Mouse (Mus musculus) left cerebral cortex, adult 11 months (tissue): Measurements from ENCODE around the gene Foxp4.

ENCODE experiments used
- DNase-seq: peaks from one replicate; pipeline ENCODE4 v3.0.0; 2022; ENCODE audit warnings: low spot score

Gene Foxp4

DNA sequence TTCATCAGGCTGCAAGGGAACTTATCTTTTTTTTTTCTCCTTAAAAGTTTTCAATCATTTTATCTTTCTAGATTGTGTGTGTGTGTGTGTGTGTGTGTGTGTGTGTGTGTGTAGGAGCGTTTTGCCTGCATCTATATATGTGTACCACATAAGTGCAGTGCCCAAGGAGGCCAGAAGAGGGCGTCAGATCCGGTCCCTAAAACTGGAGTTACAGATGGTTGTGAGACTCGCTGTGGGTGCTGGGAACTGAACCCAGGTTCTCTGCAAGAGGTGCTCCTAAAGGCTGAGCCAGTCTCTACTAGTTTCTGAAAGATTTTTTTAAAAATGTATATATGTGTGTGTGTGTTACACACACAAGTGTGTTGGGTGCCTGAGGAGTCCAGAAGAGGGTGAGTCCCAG is 5.0 kb upstream of the Foxp4 start:
- DNase-seq, result no peak

DNA sequence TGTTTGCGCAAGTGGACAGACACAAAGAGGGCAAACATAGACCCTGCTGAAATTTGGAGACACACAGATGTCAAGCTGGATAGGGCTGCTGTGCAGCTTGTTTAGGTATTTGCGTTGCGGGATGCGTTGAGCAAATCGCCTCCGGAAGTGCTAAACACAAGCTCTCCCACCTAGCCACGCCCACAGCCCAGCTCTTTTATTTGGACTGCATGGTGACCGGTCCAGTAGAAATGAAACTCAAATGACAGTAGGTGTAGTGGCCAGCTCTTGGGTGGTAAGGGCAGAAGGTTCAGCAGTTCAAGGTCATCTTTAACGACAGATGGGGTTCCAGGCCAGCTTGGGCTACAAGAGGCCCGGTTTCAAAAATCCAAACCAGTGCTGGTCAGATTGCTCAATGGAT is 1.5 kb upstream of the Foxp4 start:
- no peak for DNase-seq

DNA sequence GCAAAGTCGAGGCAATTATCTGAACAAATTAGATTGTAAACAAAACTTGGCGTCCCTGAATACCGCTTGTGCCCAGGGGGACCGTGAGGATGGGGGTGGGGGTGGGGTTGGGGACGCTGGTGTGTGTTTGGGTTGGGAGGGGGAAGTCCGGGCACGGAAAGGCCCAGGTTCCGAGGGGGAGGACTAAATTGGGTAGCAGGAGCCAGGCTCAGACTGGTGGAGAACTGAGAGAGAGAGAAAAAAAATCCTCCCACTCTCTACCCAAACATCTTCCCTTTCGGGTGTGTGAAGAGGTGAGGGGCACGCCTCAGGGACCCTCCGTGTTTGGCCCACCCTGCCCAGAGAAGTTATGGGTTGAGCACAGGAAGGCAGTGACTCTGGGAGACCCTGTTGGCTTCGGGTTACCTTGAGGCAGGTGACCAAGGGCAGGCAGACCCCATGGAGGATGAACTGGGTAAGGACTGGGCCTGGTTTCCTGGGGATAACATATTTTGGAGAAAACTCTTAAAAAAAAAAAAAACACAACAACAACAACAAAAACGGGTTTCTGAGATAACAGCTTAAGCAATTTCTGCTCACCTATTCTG is 988 bp upstream of the Foxp4 start:
- no peak for DNase-seq

DNA sequence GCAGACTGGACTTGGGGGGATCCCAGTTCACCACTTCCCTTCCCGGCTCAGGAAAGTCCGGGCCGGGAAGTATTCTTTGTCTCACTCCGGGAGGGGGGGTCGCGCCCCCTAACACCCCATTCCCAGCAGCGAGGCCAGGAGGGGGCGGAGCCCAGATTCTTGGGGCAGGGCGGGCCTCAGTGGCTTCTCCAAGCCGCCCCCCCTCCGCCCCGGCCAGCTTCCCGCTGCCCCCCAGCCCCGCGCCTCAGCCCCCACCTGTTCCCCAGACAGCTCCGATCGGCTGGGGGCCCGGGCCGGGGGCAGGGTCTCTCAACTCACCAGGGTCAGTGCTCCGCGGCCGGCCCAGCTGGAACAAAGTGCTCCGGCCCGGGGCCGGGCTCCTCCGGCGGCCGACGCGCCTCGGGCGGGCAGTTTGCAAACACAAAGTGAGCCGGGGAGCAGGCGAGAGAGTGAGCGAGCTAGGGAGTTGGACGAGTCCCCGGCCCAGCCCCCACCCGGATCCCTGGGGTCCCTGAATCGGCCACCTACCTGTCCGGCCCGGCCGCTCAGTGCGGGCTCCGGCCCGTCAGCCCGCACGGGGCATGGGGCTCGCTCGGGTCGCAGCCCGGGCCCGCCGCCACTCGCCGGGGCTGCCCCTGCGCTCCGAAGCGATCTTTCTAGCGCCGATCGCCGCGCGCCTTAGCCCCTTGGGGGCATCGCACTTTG is 615 bp downstream of the Foxp4 start:
- DNase-seq, result no peak

DNA sequence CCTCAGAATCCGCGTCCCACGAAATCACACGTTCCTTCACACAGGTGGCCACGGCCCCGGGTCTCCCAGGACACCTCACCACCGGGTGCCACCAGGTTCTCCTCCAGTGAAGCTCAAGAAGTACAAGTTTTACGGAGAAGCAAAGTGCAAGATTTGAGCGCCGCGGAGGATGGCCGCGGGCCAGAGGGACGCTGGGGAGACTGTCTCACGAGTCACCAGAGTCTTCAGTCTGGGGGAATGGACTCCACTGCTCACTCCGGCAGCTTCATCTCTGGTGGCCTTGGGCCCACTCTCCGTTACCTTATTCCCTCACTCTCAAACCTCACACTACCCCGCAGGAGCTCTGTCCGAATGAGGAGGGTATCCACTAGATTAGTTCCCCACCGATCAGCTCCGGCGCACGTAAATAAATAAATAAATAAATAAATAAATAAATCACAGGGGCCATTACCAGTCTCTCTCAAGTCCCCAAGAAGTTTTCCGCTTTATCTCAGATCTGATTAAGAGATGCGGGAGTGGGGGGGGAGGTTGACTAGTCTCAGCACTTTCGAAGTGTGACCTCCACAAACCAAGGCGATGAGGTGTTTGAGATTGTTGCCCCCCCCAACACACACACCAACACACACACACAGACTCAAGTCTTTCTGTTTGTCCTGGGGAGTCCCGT is 1.3 kb downstream of the Foxp4 start:
- no peak for DNase-seq

DNA sequence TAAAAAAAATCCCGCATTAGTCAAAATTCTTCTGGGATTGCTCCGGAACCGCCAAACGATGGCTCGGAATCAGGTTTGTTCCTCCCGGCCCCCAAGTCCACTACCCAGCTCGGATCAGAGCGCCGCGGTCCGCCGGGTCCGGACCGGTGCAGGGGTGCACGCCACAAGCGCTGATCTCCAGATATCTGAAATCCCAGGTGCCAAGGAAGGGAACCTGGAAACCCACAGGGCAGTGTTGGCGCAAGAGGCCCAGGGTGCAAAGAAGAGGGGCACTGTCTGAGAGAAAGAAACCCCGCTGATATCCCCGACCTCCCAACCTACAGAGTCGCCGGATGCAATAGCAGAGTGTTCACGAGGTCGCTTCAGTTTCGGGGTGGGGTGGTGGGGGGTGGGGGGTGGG is 1.9 kb downstream of the Foxp4 start:
- no peak for DNase-seq

DNA sequence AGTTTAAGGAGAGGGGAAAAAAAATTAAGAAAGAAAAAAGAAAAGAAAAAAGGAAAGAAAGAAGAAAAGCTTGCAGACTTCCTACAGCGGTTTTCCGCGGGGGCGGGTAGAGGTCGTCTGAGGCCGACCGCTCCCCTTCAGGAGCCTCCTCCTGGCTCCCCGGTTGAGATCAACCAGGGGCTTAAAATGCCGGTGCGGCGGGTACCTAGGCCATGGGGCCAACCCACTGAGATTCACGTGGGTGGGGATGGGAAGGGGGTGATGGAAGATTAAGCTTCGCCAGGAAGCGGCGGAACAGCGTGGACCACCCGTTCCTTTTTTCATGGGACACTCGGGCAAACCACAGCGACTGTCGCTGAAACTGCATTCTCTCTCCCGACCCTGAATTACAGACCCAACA is 2.3 kb downstream of the Foxp4 start:
- DNase-seq, result no peak

DNA sequence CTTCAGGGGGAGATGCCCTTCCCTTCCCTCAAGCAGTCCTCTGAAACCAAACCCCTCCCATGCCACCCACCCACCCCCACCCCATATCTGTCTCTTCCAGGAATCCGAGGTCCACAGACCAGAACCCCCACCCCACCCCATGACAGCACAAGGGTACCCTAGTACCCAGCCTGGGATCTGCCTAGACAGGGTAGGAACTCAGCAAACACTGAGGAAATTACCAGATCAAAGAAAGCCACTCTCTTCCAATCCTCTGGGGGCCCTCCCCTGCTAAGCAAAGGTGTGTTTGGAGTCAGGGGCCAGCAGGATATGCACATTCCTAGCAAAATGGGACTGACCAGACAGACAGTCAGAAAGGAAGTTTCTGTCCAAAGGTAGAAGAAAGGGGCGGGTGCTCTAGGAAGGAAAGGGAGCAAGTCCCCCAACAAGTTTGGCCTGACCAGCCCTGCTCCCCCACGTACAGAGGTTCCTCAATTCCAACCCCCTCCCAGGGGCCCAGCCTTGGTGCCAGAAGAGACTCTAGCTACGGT is 3.2 kb downstream of the Foxp4 start:
- no peak for DNase-seq

DNA sequence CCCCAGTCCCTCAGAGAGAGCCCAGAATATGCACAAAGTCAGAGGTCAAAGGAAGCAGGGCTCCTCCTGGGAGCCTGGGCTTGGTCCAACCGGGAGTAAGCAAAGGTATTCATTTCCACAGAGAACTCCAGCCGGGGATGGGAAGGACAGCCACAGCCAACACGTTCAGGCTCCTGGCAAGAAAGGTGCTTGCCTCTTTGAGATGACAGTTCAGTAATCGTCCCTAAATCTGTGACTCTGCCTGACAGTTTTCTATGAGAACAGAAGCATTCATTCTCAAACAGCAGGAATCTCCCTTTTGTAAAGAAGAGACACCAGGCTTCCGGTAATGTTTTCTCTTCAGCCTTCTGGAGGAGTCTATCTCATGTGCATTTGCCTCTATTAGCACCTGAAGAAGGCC is 4.6 kb downstream of the Foxp4 start:
- no peak for DNase-seq

DNA sequence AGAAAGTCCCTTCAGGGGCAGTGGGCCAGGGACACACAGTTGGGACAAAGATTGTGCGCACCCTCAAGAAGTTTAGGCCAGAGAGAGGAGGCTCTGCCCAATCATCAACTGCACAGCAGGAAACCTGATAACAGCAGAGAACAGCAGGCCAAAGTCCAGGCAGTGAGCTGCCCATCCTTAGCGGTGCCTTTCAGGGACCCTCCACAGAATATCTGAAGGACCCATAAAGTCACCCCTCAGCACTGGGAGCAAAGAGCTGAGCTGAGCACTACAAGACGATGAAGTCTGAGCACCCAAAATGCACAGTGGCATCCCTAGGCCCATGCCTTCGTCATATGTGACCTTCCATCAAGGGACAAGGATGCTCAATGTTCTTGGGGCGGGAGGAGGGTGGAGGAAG is 6.5 kb downstream of the Foxp4 start:
- no peak for DNase-seq

DNA sequence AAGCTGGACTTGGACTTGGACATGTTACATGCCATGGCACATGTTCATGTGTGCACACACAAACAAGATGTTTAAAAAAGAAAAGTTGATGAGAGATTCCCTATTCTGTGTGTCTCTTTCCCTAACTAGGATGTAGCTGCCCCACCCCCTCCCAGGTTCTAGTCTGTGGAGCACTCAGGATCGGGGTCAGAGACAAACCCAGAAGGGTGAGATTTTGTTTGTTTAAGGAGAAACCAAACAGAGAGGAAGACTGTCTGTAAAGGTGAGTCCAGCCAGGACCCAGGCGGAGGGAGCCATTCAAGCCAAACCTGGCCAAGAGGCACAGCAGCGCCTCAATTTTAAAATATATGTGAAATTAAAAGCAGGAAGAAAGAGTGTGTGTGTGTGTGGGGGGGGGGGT is 7.2 kb downstream of the Foxp4 start:
- no peak for DNase-seq

DNA sequence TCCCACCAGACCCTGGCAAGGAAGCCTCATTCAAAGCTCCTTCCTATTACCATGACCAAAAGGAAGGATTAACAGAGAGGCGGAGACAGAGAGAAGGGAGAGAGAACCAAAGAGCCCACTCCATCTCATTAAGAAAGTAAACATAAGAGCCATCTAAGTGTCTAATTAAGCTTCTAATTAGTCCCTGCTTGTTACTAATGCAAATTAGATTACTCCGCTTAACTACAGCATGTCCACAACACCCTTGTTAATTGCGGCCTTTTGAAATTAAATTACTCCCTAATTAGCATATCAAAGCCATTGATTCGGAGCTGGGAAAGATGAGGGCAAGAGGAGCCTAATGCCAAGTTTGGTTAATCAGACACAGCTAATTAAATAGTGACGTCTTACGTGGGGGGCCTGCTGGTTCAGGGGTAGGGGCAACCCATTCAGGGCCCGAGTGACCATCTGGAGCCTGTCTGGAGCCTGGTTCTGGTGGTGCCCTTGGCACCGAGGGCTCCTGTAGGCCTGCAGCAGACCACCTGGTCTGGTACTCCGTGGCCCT is 9.7 kb downstream of the Foxp4 start:
- no peak for DNase-seq

DNA sequence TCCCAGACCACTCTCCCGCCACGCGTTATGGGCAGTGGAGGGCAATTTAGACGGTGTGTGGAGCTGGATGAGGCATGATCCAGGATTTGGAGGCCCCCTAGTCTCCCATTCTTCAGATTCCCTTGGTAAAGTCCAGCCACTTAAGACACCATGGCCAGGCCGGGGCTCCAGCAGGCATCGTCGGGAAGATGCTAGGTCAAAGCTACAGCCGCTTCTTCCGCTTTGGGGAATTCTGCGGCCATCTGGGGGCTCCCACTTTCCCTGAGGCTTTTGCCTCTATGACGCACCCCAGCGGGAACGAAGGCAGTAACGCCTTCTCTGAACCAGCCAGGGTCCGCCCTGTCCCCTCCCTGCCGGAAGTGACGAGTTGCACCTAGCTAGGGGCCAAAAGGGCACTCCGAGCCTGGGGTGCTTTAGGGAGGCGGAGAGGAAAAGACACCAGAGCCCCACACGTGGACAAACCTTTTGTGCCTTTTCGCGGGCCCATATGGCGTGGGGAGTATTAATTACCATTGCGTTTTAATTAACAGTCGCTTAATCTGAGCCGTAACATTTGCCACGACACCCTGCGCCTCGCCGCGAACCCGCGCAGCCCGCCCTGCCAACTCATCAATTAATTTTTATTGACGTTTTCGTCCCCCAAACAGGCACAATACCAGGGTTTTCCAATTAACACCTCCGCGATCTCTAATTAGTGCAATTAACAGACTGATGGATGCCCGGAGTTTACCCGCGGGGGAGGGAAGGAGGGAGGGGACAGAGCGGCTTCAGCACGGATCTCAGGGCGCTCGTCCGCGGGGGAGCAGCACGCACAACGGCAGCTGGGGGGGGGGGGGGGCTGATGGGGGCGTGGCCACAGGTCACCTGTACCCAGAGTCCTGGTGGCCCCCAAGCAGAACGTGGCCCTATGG is 15.1 kb downstream of the Foxp4 start:
- no peak for DNase-seq

DNA sequence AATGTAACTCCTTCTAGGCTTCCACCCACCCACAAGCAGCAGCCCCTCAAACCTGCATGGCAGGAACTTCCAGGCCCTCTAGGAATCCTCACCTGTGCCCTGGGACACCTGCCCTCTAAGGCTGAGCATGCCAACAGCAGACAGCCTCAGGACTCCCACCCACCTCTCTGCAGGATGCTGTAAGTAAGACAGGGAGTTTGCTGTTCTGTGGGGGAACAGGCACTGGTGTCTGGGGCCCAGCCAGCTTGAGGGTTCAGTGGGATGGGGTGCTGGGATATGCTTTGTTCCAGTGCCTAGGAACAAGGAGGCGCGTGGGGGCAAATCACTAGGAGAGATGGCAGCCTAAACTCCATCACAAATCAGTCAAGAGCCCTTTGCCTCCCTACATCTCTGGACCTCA is 16.4 kb downstream of the Foxp4 start:
- no peak for DNase-seq

DNA sequence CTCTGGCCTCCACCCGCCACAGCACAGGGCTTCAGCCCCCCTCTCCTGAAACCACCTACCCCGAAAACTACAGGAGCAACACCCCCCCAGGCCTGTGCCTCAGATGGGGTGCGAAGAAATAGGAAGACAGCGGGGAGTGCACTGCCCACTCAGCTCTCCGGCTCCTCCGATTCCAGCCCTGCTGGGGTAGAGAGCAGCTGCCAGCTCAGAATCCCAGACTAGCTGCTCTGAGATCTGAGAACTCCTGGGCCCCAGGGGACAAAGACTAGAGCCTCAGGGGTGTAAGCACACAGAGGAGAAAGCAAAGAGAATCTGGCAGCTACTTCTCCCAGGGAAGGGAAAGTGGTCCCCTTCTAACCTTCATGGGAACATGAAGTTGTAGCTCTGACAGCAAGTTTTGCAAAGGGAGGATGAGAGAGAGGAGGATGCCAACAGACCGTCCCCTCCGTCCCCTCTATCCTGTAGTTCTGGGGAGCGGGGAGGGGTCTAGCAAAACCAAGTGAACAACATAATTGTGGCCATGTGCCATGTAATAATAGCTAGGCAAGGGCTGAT is 17.0 kb downstream of the Foxp4 start:
- no peak for DNase-seq

DNA sequence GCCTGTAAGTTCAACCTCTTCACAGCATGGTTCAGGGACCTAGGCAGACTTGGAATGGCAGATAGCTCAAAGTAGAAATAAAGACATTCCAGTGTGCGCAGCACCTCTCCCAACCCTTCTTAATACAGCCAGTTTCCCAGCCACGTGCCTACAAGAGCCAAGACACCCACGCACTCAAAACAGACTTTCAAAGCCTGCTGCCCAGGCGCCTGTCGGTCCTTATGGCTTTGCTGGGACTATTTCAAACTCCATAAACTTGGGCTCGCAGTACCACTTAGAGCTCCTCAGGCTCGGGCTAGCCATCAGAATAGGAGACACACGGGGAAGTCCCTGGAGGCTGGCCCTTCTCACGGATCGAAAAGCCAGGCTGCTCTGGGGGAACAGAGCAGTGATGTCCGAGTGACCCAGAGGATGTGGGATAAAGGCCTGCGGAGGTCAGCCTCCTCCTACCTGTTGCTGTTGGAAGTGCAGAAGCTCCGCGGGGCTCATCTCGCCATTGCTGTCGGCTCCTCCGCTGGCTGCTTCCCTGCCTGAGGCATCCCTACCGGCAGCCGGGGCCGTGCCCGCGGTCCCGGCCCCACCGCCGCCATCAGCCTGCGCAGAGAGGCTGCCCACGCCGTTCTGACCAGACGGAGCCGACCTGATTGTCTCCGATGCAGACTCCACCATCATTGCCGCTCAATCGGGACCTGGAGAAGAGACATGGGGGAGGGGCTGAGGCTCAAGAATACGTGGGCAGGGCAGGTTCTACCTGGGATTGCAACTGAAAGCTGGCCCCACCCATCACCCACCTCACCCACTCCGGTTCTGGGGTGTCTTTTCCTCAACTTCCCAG is 20.4 kb downstream of the Foxp4 start:
- no peak for DNase-seq

DNA sequence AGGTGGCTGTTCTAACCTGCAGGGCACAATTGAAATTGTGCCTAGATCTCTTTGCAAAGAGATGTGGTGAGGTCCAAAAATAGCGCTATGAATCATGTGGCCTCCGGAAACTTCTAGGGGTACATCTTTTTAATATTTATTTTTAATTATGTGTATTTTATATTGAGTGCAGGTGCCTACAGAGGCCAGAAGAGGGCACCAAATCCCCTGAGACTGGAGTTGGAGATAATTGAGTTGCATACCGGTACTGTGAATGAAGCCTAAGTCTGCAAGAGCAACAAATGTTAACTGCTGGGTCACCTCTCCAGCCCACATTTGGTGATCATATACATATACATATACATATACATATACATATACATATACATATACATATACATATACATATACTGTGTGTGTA is 22.7 kb downstream of the Foxp4 start:
- no peak for DNase-seq

DNA sequence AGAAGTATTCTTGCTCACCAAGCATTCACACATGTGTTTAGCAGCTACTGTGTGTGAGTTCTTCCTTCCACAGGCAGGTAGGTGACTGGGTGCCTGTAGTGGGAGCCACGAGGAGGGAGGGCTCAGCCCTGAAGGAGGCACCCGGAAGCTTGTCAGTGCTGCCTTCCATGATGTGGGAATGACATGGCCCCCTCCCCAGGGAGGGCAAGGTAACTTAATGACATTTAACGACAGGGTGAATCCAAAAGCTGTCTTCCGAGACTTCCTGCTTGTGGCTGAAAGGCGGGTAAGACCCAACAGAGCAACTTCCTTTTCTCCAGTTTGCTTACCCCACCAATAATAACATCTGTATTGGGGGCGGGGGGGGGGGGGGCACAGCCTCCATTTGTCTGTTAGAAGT is 23.7 kb downstream of the Foxp4 start:
- DNase-seq, result no peak

DNA sequence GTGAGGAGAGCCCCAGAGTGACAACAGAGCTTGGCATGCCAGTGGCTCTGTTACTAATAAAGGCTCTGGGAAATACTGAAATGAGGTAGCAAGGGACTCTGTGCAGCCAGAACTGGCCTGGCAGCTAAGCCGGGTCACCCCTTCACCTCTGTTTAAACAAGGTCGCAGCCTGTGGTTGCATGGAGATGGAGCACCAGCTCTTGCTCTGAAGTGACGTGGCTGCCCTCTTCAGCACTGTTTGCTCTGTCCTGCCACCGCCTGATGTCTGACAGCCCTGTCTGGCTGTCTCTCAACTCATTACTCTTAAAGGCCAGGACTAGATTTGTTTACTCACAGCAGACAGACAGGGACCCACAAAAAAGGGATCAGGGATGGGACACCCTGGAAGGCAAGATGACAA is 25.3 kb downstream of the Foxp4 start:
- DNase-seq, result no peak

DNA sequence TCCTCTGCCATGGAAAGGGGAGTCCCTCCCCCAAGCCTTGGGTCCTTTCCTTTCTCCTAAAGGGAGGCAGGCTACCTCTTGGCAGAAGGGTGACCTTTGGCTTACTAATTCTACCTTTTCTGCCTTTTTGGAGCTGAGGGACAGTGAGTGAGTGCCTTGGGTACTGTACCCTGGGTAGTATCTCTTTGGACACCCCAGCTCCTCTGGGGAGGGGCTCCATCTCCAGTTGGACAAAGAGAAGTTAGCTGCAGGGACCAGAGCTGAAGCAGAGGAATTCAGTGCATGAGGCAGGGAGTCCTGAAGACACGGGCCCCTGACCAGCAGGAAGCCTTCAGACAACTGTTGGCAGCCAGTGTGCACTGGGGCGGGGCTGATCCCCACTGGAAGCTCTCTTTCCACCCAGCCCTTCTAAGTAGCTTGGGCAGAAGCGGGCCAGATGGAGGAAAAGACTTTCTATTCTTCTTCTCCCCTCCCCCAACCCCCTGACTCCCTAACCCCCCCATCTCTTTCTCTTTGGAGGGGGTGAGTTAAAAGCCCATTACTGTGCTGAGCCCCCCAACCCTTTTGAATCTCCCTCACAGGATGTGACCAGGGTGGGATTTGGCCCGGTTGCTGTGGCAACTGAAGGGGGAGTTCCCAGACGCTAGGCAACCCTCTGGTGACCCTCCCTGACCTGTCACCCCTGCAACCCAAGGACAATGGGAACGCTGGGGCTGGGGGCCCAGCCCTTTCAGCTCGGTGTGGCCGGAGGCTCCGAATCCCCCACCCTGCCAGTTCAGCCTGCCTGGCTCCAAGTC is 26.3 kb downstream of the Foxp4 start:
- DNase-seq, result no peak
